In the genomic region with DNA sequence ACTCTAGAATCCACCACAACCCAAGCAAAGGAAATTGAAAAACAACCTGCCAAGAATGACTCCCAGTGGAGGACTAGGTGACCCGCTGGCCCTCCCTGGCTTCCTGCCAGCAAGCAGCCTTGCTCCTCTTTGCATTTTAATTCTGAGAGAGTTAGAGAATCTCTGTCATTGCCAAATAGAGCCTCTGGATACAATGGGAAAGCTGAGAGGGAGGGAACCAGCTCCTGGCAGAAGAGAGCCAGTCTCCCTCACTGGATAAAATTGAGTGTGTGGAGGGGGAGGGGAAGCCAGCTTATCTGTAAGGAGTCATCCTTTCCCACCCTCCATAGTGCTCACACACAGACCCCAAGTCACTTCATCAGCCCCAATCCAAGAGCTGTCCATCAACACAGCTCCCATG, we compare ENCODE assay signal across 7 mouse cellular contexts. TPM values are rescaled to one million over a fixed set of nuclear protein-coding genes. Genes with fewer than 3 reads are reported as not detected.
A peak's percentile ranks its signal among the peaks of the same experiment; 100 is the strongest.
DNase-seq lines count a peak whose midpoint lies in the region; ATAC-seq lines count a peak whose summit lies in the region.

No protein-coding gene starts in this region.

- peak; percentile 14 to 37 for DNase-seq in layer of hippocampus, adult 8-10 months (ENCODE audit: low spot score in 2 of 2)
- no peak for DNase-seq in layer of hippocampus, adult 9-10 months (ENCODE audit: low spot score)
- DNase-seq in adrenal gland, postnatal 25 days = peak; percentile 43
- DNase-seq in gastrocnemius, postnatal 14 days = peak; percentile 30
- peak; percentile 32 for DNase-seq in mesoderm, embryonic 11.5 days (ENCODE audit: low read depth, low spot score)
- no peak for DNase-seq in thymus, postnatal 14 days

- intact Hi-C loops in gastrocnemius, postnatal 14 days (cut with DNase I; ENCODE audit: low total_unique reads) = no loop called here

- ATAC-seq in erythroid progenitor cell, adult 5-6 weeks (replicated peaks; ENCODE audit: low FRiP score, poor library complexity, severe bottlenecking) = no peak

RNA-seq across cellular contexts. Expression of a gene that starts 0.7 kb away (rescaled TPM):
- total RNA-seq in layer of hippocampus, adult 8-10 months (2022) = 10 to 100 TPM; 10.5 to 17.9 (median 15.4) TPM
- 0.58 TPM in 1 of 2 replicates, not detected in the other for total RNA-seq in adrenal gland, postnatal 25 days (2021)
- total RNA-seq in gastrocnemius, postnatal 14 days (2021) = under 1 TPM; 0.11 to 0.37 TPM
- 1.3 and 9.7 TPM in 2 replicates for total RNA-seq in erythroid progenitor cell, adult 5-6 weeks (2015; ENCODE audit: low replicate concordance)
- total RNA-seq in erythroid progenitor cell, adult 5-6 weeks (2017; ENCODE audit: low replicate concordance) = 6.9 and 18.0 TPM in 2 replicates

RNA-seq across cellular contexts. Expression of a gene that starts 38.6 kb away (rescaled TPM):
- 100 to 1,000 TPM; 131 to 148 (median 136) TPM for total RNA-seq in layer of hippocampus, adult 8-10 months (2022)
- 28.6 and 34.8 TPM in 2 replicates for total RNA-seq in adrenal gland, postnatal 25 days (2021)
- 1 to 10 TPM; 1.7 to 2.3 TPM for total RNA-seq in gastrocnemius, postnatal 14 days (2021)
- total RNA-seq in erythroid progenitor cell, adult 5-6 weeks (2015; ENCODE audit: low replicate concordance) = 0.72 TPM in 1 of 2 replicates, not detected in the other
- total RNA-seq in erythroid progenitor cell, adult 5-6 weeks (2017; ENCODE audit: low replicate concordance) = 0.45 and 0.77 TPM in 2 replicates

Comparison
In these comparisons a context has a peak if more than half of its experiments do, and no peak if none do; other contexts are left out.
1. DNase-seq: peak in layer of hippocampus, adult 8-10 months (2 of 2), adrenal gland, postnatal 25 days (single experiment), gastrocnemius, postnatal 14 days (single experiment) and mesoderm, embryonic 11.5 days (single experiment); none in layer of hippocampus, adult 9-10 months (single experiment) and thymus, postnatal 14 days (single experiment).